7 mouse cellular contexts compared by ENCODE assay signal in genomic region chr2:143062812-143063792, GRCm38 (mm10). TPM values are rescaled to one million over a fixed set of nuclear protein-coding genes. Genes with fewer than 3 reads are reported as not detected.
DNase-seq lines count a peak whose midpoint lies in the region; ATAC-seq lines count a peak whose summit lies in the region.

Snrpb2 (plus strand) TSS chr2:143063039.

- H3K4me2 ChIP-seq in limb, embryonic 11.5 days (ENCODE audit: low read depth, severe bottlenecking): peak within 1 kb of the TSS; percentile 71
- H3K4me2 ChIP-seq in midbrain, embryonic 14.5 days (ENCODE audit: low read length): peak within 1 kb of the TSS; percentile 82

- 0 out of 2 replicates have a peak, but pooled peaks cover 4% of the 10 kb centered on the region for H3K27me3 ChIP-seq in embryonic facial prominence, embryonic 10.5 days (replicated peaks; ENCODE audit: low read depth, poor library complexity, severe bottlenecking)
- H3K27me3 ChIP-seq in limb, embryonic 11.5 days (ENCODE audit: control insufficient read depth, insufficient read depth, low read length): no peaks in the 10 kb centered on the region
- no peaks in the 10 kb centered on the region for H3K27me3 ChIP-seq in midbrain, embryonic 14.5 days (ENCODE audit: control insufficient read depth, insufficient read depth, low read length)

- peaks cover 5% of the 10 kb centered on the region for H3K4me1 ChIP-seq in embryonic facial prominence, embryonic 10.5 days
- H3K4me1 ChIP-seq in limb, embryonic 11.5 days (ENCODE audit: control insufficient read depth, insufficient read depth, low read length): no peaks in the 10 kb centered on the region
- H3K4me1 ChIP-seq in midbrain, embryonic 14.5 days (ENCODE audit: control insufficient read depth, insufficient read depth, low read length): peaks cover 8% of the 10 kb centered on the region; the same call in 1 of the 2 replicates

- H3K36me3 ChIP-seq in embryonic facial prominence, embryonic 10.5 days (replicated peaks): peaks cover 36% of the 10 kb centered on the region
- 0 out of 2 replicates have a peak, but pooled peaks cover 3% of the 10 kb centered on the region for H3K36me3 ChIP-seq in limb, embryonic 11.5 days (ENCODE audit: control insufficient read depth, insufficient read depth, low read length)
- H3K36me3 ChIP-seq in midbrain, embryonic 14.5 days (ENCODE audit: control insufficient read depth, insufficient read depth, low read length): peaks cover 21% of the 10 kb centered on the region

- no peaks in the 10 kb centered on the region for H3K9me3 ChIP-seq in embryonic facial prominence, embryonic 10.5 days
- H3K9me3 ChIP-seq in limb, embryonic 11.5 days (ENCODE audit: control insufficient read depth, low read length): no peaks in the 10 kb centered on the region
- no peaks in the 10 kb centered on the region for H3K9me3 ChIP-seq in midbrain, embryonic 14.5 days (ENCODE audit: control insufficient read depth, low read length)

- peak; percentile 94 for DNase-seq in adrenal gland, postnatal 10 days
- DNase-seq in embryonic facial prominence, embryonic 10.5 days (ENCODE audit: low spot score): peak; percentile 93
- peak; percentile 98 for DNase-seq in heart, adult 11 months
- peak; percentile 91 for DNase-seq in kidney, adult 18-20 months
- peak; percentile 95 for DNase-seq in limb, embryonic 11.5 days (ENCODE audit: low spot score)
- peak; percentile 96 for DNase-seq in midbrain, embryonic 14.5 days
- DNase-seq in spleen, adult 18-20 months: peak; percentile 67 to 84

- H3K4me3 ChIP-seq in embryonic facial prominence, embryonic 10.5 days: peak within 1 kb of the TSS; percentile 84
- peak within 1 kb of the TSS; percentile 97 for H3K4me3 ChIP-seq in limb, embryonic 11.5 days (ENCODE audit: low read depth, low read length)
- H3K4me3 ChIP-seq in midbrain, embryonic 14.5 days (replicated peaks; ENCODE audit: low read depth, low read length): peak within 1 kb of the TSS; percentile 90

- WGBS in embryonic facial prominence, embryonic 10.5 days: 1% methylated on average over 55 of the region's 55 CpGs
- WGBS in limb, embryonic 11.5 days: under 1% methylated on average over 55 of the region's 55 CpGs
- WGBS in midbrain, embryonic 14.5 days: under 1% methylated on average over 55 of the region's 55 CpGs

- H3K9ac ChIP-seq in limb, embryonic 11.5 days (ENCODE audit: low read length): peak within 1 kb of the TSS; percentile 84
- peak within 1 kb of the TSS; percentile 82 for H3K9ac ChIP-seq in midbrain, embryonic 14.5 days (replicated peaks; ENCODE audit: low read length)

- peak within 1 kb of the TSS; percentile 91 for H3K27ac ChIP-seq in embryonic facial prominence, embryonic 10.5 days (replicated peaks)
- no peak within 1 kb of the TSS for H3K27ac ChIP-seq in limb, embryonic 11.5 days (replicated peaks; ENCODE audit: low read depth, low read length)
- H3K27ac ChIP-seq in midbrain, embryonic 14.5 days (replicated peaks; ENCODE audit: low read depth, low read length): no peak within 1 kb of the TSS

- peak; percentile 93 for ATAC-seq in limb, embryonic 11.5 days (ENCODE audit: insufficient number of reproducible peaks, low FRiP score, low TSS enrichment, low read depth)
- peak; percentile 91 for ATAC-seq in midbrain, embryonic 14.5 days (ENCODE audit: low FRiP score, low TSS enrichment)

RNA-seq across cellular contexts. Expression of gene Snrpb2, which starts in this region (rescaled TPM):
- 10 to 100 TPM; 41.4 to 48.3 TPM for total RNA-seq in adrenal gland, postnatal 10 days (2021)
- polyA plus RNA-seq in embryonic facial prominence, embryonic 10.5 days (2016; fragmentation: Nextera tagmentation; extraction: Ambion mirVana): 95.8 and 105 TPM in 2 replicates
- 150 and 154 TPM in 2 replicates for polyA plus RNA-seq in limb, embryonic 11.5 days (2014; fragmentation: Nextera tagmentation; extraction: Ambion mirVana)
- polyA plus RNA-seq in midbrain, embryonic 14.5 days (2014; fragmentation: Nextera tagmentation; extraction: Ambion mirVana): 56.8 and 71.0 TPM in 2 replicates
